Comparison of ENCODE assay signal across 17 mouse cellular contexts in genomic region chr8:61470213-61470612, GRCm38 (mm10).
"Had no signal": no experiment of that assay in that cellular context is flagged by ENCODE, and none has a peak within 500 bp of the region (broad histone marks: within the 10 kb centered on the region; RNA-seq: fewer than 3 reads in every experiment).

No protein-coding gene starts in this region.

- DNase-seq: left cerebral cortex, postnatal 4 days; liver; liver, embryonic 13.5 days; liver, postnatal 0 days; lung, adult 18-20 months; lung, adult 2 months; lung, embryonic 14.5 days; lung, postnatal 10 days; lung, postnatal 14 days; lung, postnatal 36 days; lung, postnatal 4 days; midbrain, embryonic 14.5 days had no signal

- ATAC-seq: liver, embryonic 12.5 days; liver, postnatal 0 days; lung, postnatal 0 days; midbrain, embryonic 13.5 days; midbrain, embryonic 15.5 days; midbrain, embryonic 16.5 days had no signal
